Mouse (Mus musculus): ENCODE measurements at regions not wholly inside any gene's neighbourhood (a gene's known extent, or its start where the extent isn't known, plus 50 kb on each side); places are given as distances from the start of the nearest gene placed in this dataset.
A peak's percentile ranks its signal among the peaks of the same experiment; 100 is the strongest.

- Histone ChIP-seq H3K9me3 (no peaks in the 10 kb centered on the region), H3K27me3 (replicated peaks) (0 out of 2 replicates have a peak, but pooled peaks cover 4% of the 10 kb centered on the region)
- WGBS: 81% methylated on average over 9 of the region's 9 CpGs
Measured at GRCm38 (mm10) chr9:61274020-61274419, 98.1 kb upstream of the Tle3 start.

GRCm38 (mm10) chr9:61277369-61278215 lies 94.6 kb upstream of the Tle3 start:
- no peaks in the 10 kb centered on the region for H3K9me3 ChIP-seq
- H3K27ac ChIP-seq: no peak overlapping the region
- H3K36me3 ChIP-seq: no peaks in the 10 kb centered on the region
- WGBS: 16% methylated on average over 21 of the region's 21 CpGs
- ATAC-seq: peak; percentile 65; the same call in 1 of the 2 replicates
- H3K4me1 ChIP-seq (replicated peaks): peaks cover 15% of the 10 kb centered on the region
- peak overlapping the region; percentile 20; the same call in 1 of the 2 replicates for H3K4me2 ChIP-seq (replicated peaks)
- H3K9ac ChIP-seq: no peak overlapping the region
- no peak overlapping the region for H3K4me3 ChIP-seq (replicated peaks)
- H3K27me3 ChIP-seq (replicated peaks): no peaks in the 10 kb centered on the region

More at GRCm38 (mm10) chr9:61274020-61274419, 98.1 kb upstream of the Tle3 start:
- Histone ChIP-seq H3K27ac (no peak overlapping the region), H3K9ac (no peak overlapping the region), H3K36me3 (no peaks in the 10 kb centered on the region), H3K4me3 (replicated peaks) (no peak overlapping the region), H3K4me1 (replicated peaks) (peaks cover 14% of the 10 kb centered on the region), H3K4me2 (replicated peaks) (no peak overlapping the region)
- no peak for ATAC-seq

- Histone ChIP-seq H3K27ac (no peak overlapping the region), H3K4me1 (replicated peaks) (peaks cover 15% of the 10 kb centered on the region), H3K27me3 (replicated peaks) (0 out of 2 replicates have a peak, but pooled peaks cover 1% of the 10 kb centered on the region), H3K4me3 (replicated peaks) (no peak overlapping the region), H3K9ac (no peak overlapping the region), H3K9me3 (no peaks in the 10 kb centered on the region), H3K36me3 (no peaks in the 10 kb centered on the region), H3K4me2 (replicated peaks) (peak overlapping the region; percentile 20; the same call in 1 of the 2 replicates)
- ATAC-seq: peak; percentile 10; the same call in 1 of the 2 replicates
- WGBS: 21% methylated on average over 12 of the region's 12 CpGs
Measured at GRCm38 (mm10) chr9:61278216-61278758, 93.9 kb upstream of the Tle3 start.

GRCm38 (mm10) chr9:61279044-61279543 lies 93.1 kb upstream of the Tle3 start:
- Histone ChIP-seq H3K9me3 (no peaks in the 10 kb centered on the region), H3K36me3 (no peaks in the 10 kb centered on the region), H3K9ac (no peak overlapping the region), H3K27ac (no peak overlapping the region), H3K4me2 (replicated peaks) (no peak overlapping the region), H3K27me3 (replicated peaks) (0 out of 2 replicates have a peak, but pooled peaks cover 4% of the 10 kb centered on the region), H3K4me1 (replicated peaks) (peaks cover 15% of the 10 kb centered on the region), H3K4me3 (replicated peaks) (no peak overlapping the region)
- ATAC-seq: peak; percentile 30; the same call in 1 of the 2 replicates
- 63% methylated on average over 9 of the region's 9 CpGs for WGBS

- WGBS: 83% methylated on average over 12 of the region's 12 CpGs
- Histone ChIP-seq H3K9ac (no peak overlapping the region), H3K36me3 (no peaks in the 10 kb centered on the region), H3K9me3 (no peaks in the 10 kb centered on the region), H3K27me3 (replicated peaks) (0 out of 2 replicates have a peak, but pooled peaks cover 4% of the 10 kb centered on the region), H3K4me2 (replicated peaks) (no peak overlapping the region), H3K4me1 (replicated peaks) (peaks cover 15% of the 10 kb centered on the region), H3K4me3 (replicated peaks) (no peak overlapping the region), H3K27ac (no peak overlapping the region)
- ATAC-seq: no peak
Measured at GRCm38 (mm10) chr9:61280856-61281582, 91.1 kb upstream of the Tle3 start.

- 82% methylated on average over 5 of the region's 5 CpGs for WGBS
- no peak for ATAC-seq
- Histone ChIP-seq H3K9me3 (no peaks in the 10 kb centered on the region), H3K36me3 (no peaks in the 10 kb centered on the region), H3K4me2 (replicated peaks) (no peak overlapping the region), H3K27ac (no peak overlapping the region), H3K4me1 (replicated peaks) (peaks cover 6% of the 10 kb centered on the region; the same call in 1 of the 2 replicates), H3K27me3 (replicated peaks) (0 out of 2 replicates have a peak, but pooled peaks cover 4% of the 10 kb centered on the region), H3K9ac (no peak overlapping the region), H3K4me3 (replicated peaks) (no peak overlapping the region)
Measured at GRCm38 (mm10) chr9:61283311-61283710, 88.9 kb upstream of the Tle3 start.

GRCm38 (mm10) chr9:61284201-61285021 lies 87.8 kb upstream of the Tle3 start:
- WGBS: 78% methylated on average over 8 of the region's 8 CpGs
- Histone ChIP-seq H3K4me3 (replicated peaks) (no peak overlapping the region), H3K9ac (no peak overlapping the region), H3K9me3 (no peaks in the 10 kb centered on the region), H3K27ac (no peak overlapping the region), H3K4me2 (replicated peaks) (no peak overlapping the region), H3K36me3 (no peaks in the 10 kb centered on the region), H3K4me1 (replicated peaks) (no peaks in the 10 kb centered on the region), H3K27me3 (replicated peaks) (0 out of 2 replicates have a peak, but pooled peaks cover 4% of the 10 kb centered on the region)
- no peak for ATAC-seq

GRCm38 (mm10) chr9:61286561-61286960 lies 85.6 kb upstream of the Tle3 start:
- Histone ChIP-seq H3K4me2 (replicated peaks) (no peak overlapping the region), H3K36me3 (no peaks in the 10 kb centered on the region), H3K27me3 (replicated peaks) (0 out of 2 replicates have a peak, but pooled peaks cover 4% of the 10 kb centered on the region), H3K27ac (no peak overlapping the region), H3K4me3 (replicated peaks) (no peak overlapping the region), H3K9me3 (no peaks in the 10 kb centered on the region), H3K9ac (no peak overlapping the region), H3K4me1 (replicated peaks) (peaks cover 7% of the 10 kb centered on the region; the same call in 1 of the 2 replicates)
- WGBS: 84% methylated on average over 4 of the region's 4 CpGs
- no peak for ATAC-seq

- WGBS: 53% methylated on average over 12 of the region's 12 CpGs
- no peak overlapping the region for H3K4me3 ChIP-seq (replicated peaks)
- H3K9me3 ChIP-seq: no peaks in the 10 kb centered on the region
Measured at GRCm38 (mm10) chr9:61289117-61289516, 83.0 kb upstream of the Tle3 start.

GRCm38 (mm10) chr9:61289713-61290112 lies 82.5 kb upstream of the Tle3 start:
- H3K4me2 ChIP-seq (replicated peaks): no peak overlapping the region
- no peaks in the 10 kb centered on the region for H3K9me3 ChIP-seq
- peaks cover 7% of the 10 kb centered on the region; the same call in 1 of the 2 replicates for H3K4me1 ChIP-seq (replicated peaks)
- no peak overlapping the region for H3K9ac ChIP-seq
- no peak overlapping the region for H3K4me3 ChIP-seq (replicated peaks)
- 57% methylated on average over 6 of the region's 6 CpGs for WGBS
- ATAC-seq: no peak
- H3K27me3 ChIP-seq (replicated peaks): no peaks in the 10 kb centered on the region
- H3K27ac ChIP-seq: no peak overlapping the region
- no peaks in the 10 kb centered on the region for H3K36me3 ChIP-seq

More at GRCm38 (mm10) chr9:61289117-61289516, 83.0 kb upstream of the Tle3 start:
- Histone ChIP-seq H3K27me3 (replicated peaks) (no peaks in the 10 kb centered on the region), H3K4me2 (replicated peaks) (no peak overlapping the region), H3K27ac (no peak overlapping the region), H3K36me3 (no peaks in the 10 kb centered on the region), H3K4me1 (replicated peaks) (peaks cover 7% of the 10 kb centered on the region; the same call in 1 of the 2 replicates), H3K9ac (no peak overlapping the region)
- ATAC-seq: no peak

- no peak for ATAC-seq
- H3K27me3 ChIP-seq (replicated peaks): no peaks in the 10 kb centered on the region
- H3K4me2 ChIP-seq (replicated peaks): no peak overlapping the region
Measured at GRCm38 (mm10) chr9:61291646-61292045, 80.5 kb upstream of the Tle3 start.

More at GRCm38 (mm10) chr9:61291646-61292045, 80.5 kb upstream of the Tle3 start:
- H3K4me1 ChIP-seq (replicated peaks): peaks cover 11% of the 10 kb centered on the region; the same call in 1 of the 2 replicates
- no peak overlapping the region for H3K9ac ChIP-seq
- no peak overlapping the region for H3K27ac ChIP-seq
- H3K36me3 ChIP-seq: no peaks in the 10 kb centered on the region
- no peak overlapping the region for H3K4me3 ChIP-seq (replicated peaks)
- WGBS: 67% methylated on average over 1 of the region's 1 CpGs
- H3K9me3 ChIP-seq: no peaks in the 10 kb centered on the region

Measured in intestine, embryonic 15.5 days (tissue).